Mouse (Mus musculus): ENCODE measurements at regions not wholly inside any gene's neighbourhood (a gene's known extent, or its start where the extent isn't known, plus 50 kb on each side); places are given as distances from the start of the nearest gene placed in this dataset.

- H3K27ac ChIP-seq (ENCODE audit: insufficient read depth, low read depth, low read length, poor library complexity, severe bottlenecking) = no peak overlapping the region
- no peak overlapping the region for H3K4me3 ChIP-seq (ENCODE audit: insufficient read depth in 1 of 2, low read depth in 1 of 2, low read length in 2 of 2, poor library complexity in 1 of 2, severe bottlenecking in 1 of 2)
- H3K4me1 ChIP-seq (ENCODE audit: control insufficient read depth in 2 of 2, insufficient read depth in 2 of 2, low read length in 2 of 2, poor library complexity in 1 of 2) = no peaks in the 10 kb centered on the region
- no peaks in the 10 kb centered on the region for H3K9me3 ChIP-seq (ENCODE audit: control insufficient read depth, insufficient read depth, low read depth, low read length)
- in situ Hi-C loops (cut with MboI; ENCODE audit: low sequenced_read_pairs in 2 of 2, unreplicated experiment in 2 of 2) = no loop called here
- no peak for DNase-seq (ENCODE audit: low read depth, low spot score)
- H3K9ac ChIP-seq (ENCODE audit: insufficient read depth, low read depth, low read length, poor library complexity, severe bottlenecking) = no peak overlapping the region
- H3K36me3 ChIP-seq (ENCODE audit: control insufficient read depth, insufficient read depth, low read length, poor library complexity, severe bottlenecking) = no peaks in the 10 kb centered on the region
- TF ChIP-seq ZC3H11A (IDR thresholded peaks at IDR 0.05; ENCODE audit: borderline replicate concordance, low read depth, low read length) = no peak
- no peak for TF ChIP-seq CHD2 (IDR thresholded peaks at IDR 0.05; ENCODE audit: low read depth, low read length)
- TF ChIP-seq ZNF384 (IDR thresholded peaks at IDR 0.05; ENCODE audit: low read depth, low read length) = no peak
- TF ChIP-seq MAFK (IDR thresholded peaks at IDR 0.05; ENCODE audit: insufficient read depth, low read depth, low read length) = no peak
- no peak for TF ChIP-seq HCFC1 (IDR thresholded peaks at IDR 0.05; ENCODE audit: borderline replicate concordance, insufficient read depth, low read length)
Measured at GRCm38 (mm10) chr4:5494072-5495000, 701.2 kb upstream of the Impad1 start.

- no peaks in the 10 kb centered on the region for H3K9me3 ChIP-seq (ENCODE audit: control insufficient read depth, insufficient read depth, low read depth, low read length)
- TF ChIP-seq CHD2 (IDR thresholded peaks at IDR 0.05; ENCODE audit: low read depth, low read length) (no peak), MAFK (IDR thresholded peaks at IDR 0.05; ENCODE audit: insufficient read depth, low read depth, low read length) (no peak), HCFC1 (IDR thresholded peaks at IDR 0.05; ENCODE audit: borderline replicate concordance, insufficient read depth, low read length) (no peak), ZNF384 (IDR thresholded peaks at IDR 0.05; ENCODE audit: low read depth, low read length) (no peak), ZC3H11A (IDR thresholded peaks at IDR 0.05; ENCODE audit: borderline replicate concordance, low read depth, low read length) (no peak)
- no peak for DNase-seq (ENCODE audit: low read depth, low spot score)
- H3K9ac ChIP-seq (ENCODE audit: insufficient read depth, low read depth, low read length, poor library complexity, severe bottlenecking) = no peak overlapping the region
- H3K4me1 ChIP-seq (ENCODE audit: control insufficient read depth in 2 of 2, insufficient read depth in 2 of 2, low read length in 2 of 2, poor library complexity in 1 of 2) = no peaks in the 10 kb centered on the region
- H3K36me3 ChIP-seq (ENCODE audit: control insufficient read depth, insufficient read depth, low read length, poor library complexity, severe bottlenecking) = no peaks in the 10 kb centered on the region
- no peak overlapping the region for H3K4me3 ChIP-seq (ENCODE audit: insufficient read depth in 1 of 2, low read depth in 1 of 2, low read length in 2 of 2, poor library complexity in 1 of 2, severe bottlenecking in 1 of 2)
- H3K27ac ChIP-seq (ENCODE audit: insufficient read depth, low read depth, low read length, poor library complexity, severe bottlenecking) = no peak overlapping the region
- in situ Hi-C loops (cut with MboI; ENCODE audit: low sequenced_read_pairs in 2 of 2, unreplicated experiment in 2 of 2) = no loop called here
Measured at GRCm38 (mm10) chr4:5486786-5487185, 693.6 kb upstream of the Impad1 start.

- in situ Hi-C loops (cut with MboI; ENCODE audit: low sequenced_read_pairs in 2 of 2, unreplicated experiment in 2 of 2) = no loop called here
- no peak for TF ChIP-seq HCFC1 (IDR thresholded peaks at IDR 0.05; ENCODE audit: borderline replicate concordance, insufficient read depth, low read length)
- TF ChIP-seq MAFK (IDR thresholded peaks at IDR 0.05; ENCODE audit: insufficient read depth, low read depth, low read length) = no peak
- TF ChIP-seq ZNF384 (IDR thresholded peaks at IDR 0.05; ENCODE audit: low read depth, low read length) = no peak
- TF ChIP-seq ZC3H11A (IDR thresholded peaks at IDR 0.05; ENCODE audit: borderline replicate concordance, low read depth, low read length) = no peak
- no peaks in the 10 kb centered on the region for H3K36me3 ChIP-seq (ENCODE audit: control insufficient read depth, insufficient read depth, low read length, poor library complexity, severe bottlenecking)
- no peaks in the 10 kb centered on the region for H3K4me1 ChIP-seq (ENCODE audit: control insufficient read depth in 2 of 2, insufficient read depth in 2 of 2, low read length in 2 of 2, poor library complexity in 1 of 2)
- H3K9ac ChIP-seq (ENCODE audit: insufficient read depth, low read depth, low read length, poor library complexity, severe bottlenecking) = no peak overlapping the region
- no peak overlapping the region for H3K27ac ChIP-seq (ENCODE audit: insufficient read depth, low read depth, low read length, poor library complexity, severe bottlenecking)
- no peak for DNase-seq (ENCODE audit: low read depth, low spot score)
- no peak overlapping the region for H3K4me3 ChIP-seq (ENCODE audit: insufficient read depth in 1 of 2, low read depth in 1 of 2, low read length in 2 of 2, poor library complexity in 1 of 2, severe bottlenecking in 1 of 2)
- no peaks in the 10 kb centered on the region for H3K9me3 ChIP-seq (ENCODE audit: control insufficient read depth, insufficient read depth, low read depth, low read length)
Measured at GRCm38 (mm10) chr4:5471891-5472558, 678.9 kb upstream of the Impad1 start.

- in situ Hi-C loops (cut with MboI; ENCODE audit: low sequenced_read_pairs in 2 of 2, unreplicated experiment in 2 of 2) = no loop called here
- DNase-seq (ENCODE audit: low read depth, low spot score) = no peak
- Histone ChIP-seq H3K9ac (ENCODE audit: insufficient read depth, low read depth, low read length, poor library complexity, severe bottlenecking) (no peak overlapping the region), H3K36me3 (ENCODE audit: control insufficient read depth, insufficient read depth, low read length, poor library complexity, severe bottlenecking) (no peaks in the 10 kb centered on the region), H3K4me1 (ENCODE audit: control insufficient read depth in 2 of 2, insufficient read depth in 2 of 2, low read length in 2 of 2, poor library complexity in 1 of 2) (no peaks in the 10 kb centered on the region), H3K4me3 (ENCODE audit: insufficient read depth in 1 of 2, low read depth in 1 of 2, low read length in 2 of 2, poor library complexity in 1 of 2, severe bottlenecking in 1 of 2) (no peak overlapping the region), H3K9me3 (ENCODE audit: control insufficient read depth, insufficient read depth, low read depth, low read length) (no peaks in the 10 kb centered on the region), H3K27ac (ENCODE audit: insufficient read depth, low read depth, low read length, poor library complexity, severe bottlenecking) (no peak overlapping the region)
- TF ChIP-seq ZNF384 (IDR thresholded peaks at IDR 0.05; ENCODE audit: low read depth, low read length) (no peak), HCFC1 (IDR thresholded peaks at IDR 0.05; ENCODE audit: borderline replicate concordance, insufficient read depth, low read length) (no peak), ZC3H11A (IDR thresholded peaks at IDR 0.05; ENCODE audit: borderline replicate concordance, low read depth, low read length) (no peak)
Measured at GRCm38 (mm10) chr4:5459028-5459695, 666.0 kb upstream of the Impad1 start.
